Mouse (Mus musculus): ENCODE data around the gene Kpna2.
"Not testable (repeated sequence)": the region's sequence is repeated elsewhere in the genome, so short reads cannot be mapped to it uniquely, and the experiment has no call there.

The Kpna2 gene

DNA sequence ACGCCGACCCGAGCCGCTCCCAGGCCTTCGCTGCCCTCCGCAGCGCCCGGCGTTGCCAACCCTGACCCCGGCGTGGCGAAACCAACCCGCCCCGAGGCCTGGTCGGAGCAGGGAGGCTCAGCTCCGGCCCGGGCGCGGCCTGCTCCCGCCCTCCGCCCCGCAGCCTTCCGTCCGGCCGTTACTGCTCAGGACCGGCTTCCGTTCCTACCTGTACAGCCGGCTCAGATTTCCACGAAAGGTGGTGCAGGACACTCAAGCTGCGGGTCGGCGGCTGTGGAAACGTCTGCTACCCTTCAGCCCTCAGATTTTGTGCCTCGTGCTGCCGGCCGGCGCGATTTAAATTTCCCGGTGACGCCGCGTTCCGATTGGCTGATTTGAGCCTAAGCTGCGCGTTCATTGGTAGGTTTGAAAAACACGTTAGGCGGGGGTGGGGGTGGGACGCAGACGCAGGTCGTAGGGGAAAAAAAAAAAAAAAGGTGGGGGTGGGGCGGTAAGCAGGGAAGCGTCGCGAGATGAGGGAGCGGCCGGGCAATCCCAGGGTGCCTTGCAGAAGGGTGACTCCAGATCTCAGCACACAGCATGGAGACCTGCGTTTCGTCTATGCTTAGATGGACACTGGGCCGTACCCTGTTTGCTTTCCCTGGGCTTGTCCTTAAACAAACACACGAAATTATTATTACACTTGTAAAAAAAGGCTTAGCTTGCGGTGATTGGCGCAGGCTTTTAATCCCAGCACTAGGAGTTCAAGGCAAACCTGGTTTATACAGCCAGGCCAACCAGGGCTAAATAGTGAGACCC lies at the start of gene Kpna2:
Gene Kpna2 (minus strand): TSS at position 391 of the 798 bp plus-strand sequence.
- in situ Hi-C loops (cut with MboI; ENCODE audit: low sequenced_read_pairs): no loop called here

DNA sequence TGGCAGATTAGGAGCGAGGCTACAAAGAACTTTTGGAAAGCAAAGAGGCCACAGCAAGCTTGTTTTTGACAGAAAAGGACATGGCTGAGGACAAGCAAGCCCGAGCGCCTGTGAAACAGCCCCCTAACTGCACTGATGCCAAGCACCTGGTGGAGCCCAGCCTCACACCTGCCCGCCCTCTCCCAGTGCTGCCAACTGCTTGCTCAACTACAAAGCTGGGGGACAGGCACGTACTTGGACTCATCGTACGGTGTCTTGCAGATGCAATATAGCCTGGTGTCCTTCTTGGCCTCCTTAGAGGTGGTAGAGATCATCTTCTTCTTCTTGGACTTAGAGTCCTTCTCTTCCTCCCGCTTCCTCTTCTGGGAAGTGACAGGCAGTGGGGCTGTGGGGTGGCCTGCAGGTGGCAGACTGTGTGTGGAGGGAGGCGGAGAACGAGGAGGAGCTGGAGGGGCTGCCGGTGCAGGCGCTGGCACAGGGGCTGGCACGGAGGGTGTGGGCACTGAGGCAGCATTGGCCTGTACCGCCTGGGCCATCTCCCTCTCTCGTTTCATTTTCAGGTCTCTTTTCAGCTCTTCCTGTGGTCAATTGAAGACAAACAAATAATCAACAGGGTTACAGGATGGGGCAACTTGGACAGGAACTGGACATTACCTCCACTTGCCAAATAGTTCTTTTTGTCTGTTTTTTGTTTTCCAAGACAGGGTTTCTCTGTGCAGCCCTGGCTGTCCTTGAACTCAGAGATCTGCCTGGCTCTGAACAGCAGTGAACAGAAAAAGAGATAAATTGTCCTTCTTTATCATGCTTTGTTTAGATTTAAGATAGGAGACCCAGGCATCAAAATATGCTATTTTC lies 47.7 kb upstream of the Kpna2 start:
- in situ Hi-C loops (cut with MboI; ENCODE audit: low sequenced_read_pairs): no loop called here

GRCm38 (mm10) chr11:107045546-107045945 lies 46.2 kb upstream of the Kpna2 start:
- in situ Hi-C loops (cut with MboI; ENCODE audit: low sequenced_read_pairs): no loop called here

- in situ Hi-C loops (cut with MboI; ENCODE audit: low sequenced_read_pairs): no loop called here
Observed at GRCm38 (mm10) chr11:107044321-107044720, 45.0 kb upstream of the Kpna2 start.

DNA sequence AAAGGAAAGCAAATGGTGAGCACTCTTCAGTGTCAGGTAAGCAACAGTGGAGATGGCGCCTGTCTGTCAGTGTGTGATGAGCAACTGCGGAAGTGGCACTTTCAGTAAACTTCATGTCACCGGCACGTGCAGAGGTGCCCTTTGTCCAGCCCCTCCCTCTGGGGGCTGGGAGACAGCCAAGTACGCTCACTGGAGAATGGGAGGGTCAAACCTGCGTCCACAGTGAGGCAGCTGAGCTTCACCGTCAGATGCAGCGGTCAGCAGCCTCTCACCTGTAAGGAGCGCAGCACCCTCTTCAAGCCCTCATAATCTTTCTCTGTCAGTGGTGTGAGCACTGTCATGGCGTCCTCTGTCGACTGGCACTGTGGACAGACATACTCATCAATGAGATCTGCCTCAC lies 44.0 kb upstream of the Kpna2 start:
- in situ Hi-C loops (cut with MboI; ENCODE audit: low sequenced_read_pairs): no loop called here

GRCm38 (mm10) chr11:107041396-107041795 lies 42.1 kb upstream of the Kpna2 start:
- in situ Hi-C loops (cut with MboI; ENCODE audit: low sequenced_read_pairs): no loop called here

DNA sequence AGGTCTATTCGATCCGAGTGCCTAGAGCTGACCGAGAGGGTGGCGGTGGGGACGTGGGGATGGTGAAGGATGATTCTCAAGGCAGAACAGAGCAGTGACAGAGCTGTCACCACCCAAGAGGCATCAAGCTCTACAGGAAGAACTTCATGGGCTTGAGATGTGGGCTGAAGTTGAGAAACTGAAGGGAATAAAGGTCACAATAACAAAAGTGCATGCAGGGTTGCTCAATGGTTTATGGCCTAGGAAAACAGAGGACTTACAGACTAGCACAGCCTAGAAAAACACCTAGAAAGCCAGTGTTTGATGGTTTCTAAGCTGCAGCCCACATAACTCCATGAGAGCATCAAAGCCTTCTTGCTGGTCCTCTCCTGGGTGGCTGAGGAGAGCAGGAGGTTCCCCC lies 40.1 kb upstream of the Kpna2 start:
- in situ Hi-C loops (cut with MboI; ENCODE audit: low sequenced_read_pairs): no loop called here

DNA sequence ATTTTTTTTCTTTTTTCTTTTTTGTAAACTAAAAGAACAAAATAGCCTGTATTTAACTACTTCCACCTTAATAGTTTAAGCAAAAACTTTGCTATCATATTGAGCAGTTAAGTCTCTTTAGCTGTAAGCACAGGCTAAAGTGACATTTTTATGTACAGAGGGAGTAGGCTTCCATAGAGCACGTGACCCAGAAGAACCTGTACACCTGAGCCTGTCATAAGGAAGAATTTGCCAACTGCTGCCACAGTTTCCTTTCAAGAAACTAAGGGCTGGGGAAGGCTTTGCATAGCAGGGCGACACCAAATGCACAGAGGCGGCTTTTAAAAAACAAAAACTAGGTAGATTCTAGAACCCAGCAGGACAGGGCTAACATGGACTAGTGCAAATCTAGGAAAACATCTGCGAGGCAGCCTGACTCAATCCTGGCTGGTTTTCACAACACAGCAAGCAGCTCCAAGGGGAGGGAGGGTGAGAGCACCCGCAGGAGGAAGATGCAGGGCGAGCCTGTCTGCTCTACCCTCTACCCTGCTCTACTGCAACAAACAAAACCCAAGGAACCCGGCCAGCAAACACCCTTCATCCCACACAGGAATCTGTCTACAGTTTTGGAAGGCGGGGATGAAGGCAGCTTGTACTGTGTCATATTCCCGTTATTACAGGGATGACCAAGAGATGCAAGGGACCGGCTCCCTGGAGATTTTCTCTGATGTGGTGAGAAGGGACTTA lies 34.9 kb upstream of the Kpna2 start:
- in situ Hi-C loops (cut with MboI; ENCODE audit: low sequenced_read_pairs): no loop called here

- in situ Hi-C loops (cut with MboI; ENCODE audit: low sequenced_read_pairs): no loop called here
Observed at GRCm38 (mm10) chr11:107031635-107032034, 32.3 kb upstream of the Kpna2 start.

DNA sequence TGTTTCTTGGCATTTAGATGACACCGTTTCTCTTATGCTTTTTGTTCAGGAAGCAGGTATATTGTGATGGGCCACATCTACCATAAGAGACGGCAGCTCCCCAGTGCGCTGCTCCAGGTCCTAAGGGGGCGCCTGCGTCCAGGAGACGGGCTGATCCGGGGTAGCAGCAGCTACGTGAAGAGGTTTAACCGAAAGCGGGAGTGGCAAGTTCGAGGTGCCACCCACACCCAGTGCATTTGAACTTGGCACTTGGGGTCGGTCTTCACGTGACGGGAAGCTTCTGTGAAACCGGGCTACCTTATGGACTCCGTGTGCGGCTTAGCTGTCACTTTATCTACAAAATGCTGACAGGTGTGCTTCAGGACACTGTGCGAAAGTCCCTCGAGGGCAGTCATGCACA lies 30.2 kb upstream of the Kpna2 start:
- in situ Hi-C loops (cut with MboI; ENCODE audit: low sequenced_read_pairs): no loop called here

DNA sequence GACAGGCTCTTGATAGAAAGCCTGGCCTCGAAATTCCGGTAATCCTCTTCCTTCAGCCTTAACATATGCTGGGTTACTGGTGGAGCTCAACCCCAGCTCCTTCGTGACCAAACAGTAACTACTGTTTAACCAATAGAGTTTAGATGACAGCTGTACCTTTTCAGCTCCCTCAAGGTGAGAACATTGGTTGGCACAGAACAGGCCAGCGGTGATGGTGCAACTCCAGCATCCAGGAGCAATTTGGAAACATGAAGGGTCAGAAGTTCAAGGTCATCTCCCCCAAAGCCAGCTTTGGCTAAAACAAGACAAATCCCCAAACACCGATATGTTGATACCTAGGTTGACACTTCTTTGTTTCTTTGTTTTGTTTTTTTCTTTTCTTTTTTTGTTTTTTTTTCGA lies 29.4 kb upstream of the Kpna2 start:
- in situ Hi-C loops (cut with MboI; ENCODE audit: low sequenced_read_pairs): no loop called here

DNA sequence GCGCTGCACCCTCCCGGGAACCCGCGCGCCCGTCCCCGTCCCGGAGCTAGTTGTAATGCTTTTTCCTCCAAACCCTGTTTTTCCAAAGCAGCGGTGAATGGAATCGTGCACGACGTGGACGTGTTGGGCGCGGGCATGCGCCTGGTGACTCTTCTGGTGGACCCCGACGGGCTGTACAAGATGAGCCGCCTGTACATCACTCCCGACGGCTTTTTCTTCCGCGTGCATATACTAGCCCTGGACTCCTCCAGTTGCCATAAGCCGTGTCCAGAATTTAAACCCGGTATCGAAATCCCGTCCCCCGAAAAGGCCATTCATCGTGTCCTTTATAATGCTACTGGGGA lies 28.9 kb upstream of the Kpna2 start:
- in situ Hi-C loops (cut with MboI; ENCODE audit: low sequenced_read_pairs): no loop called here

- in situ Hi-C loops (cut with MboI; ENCODE audit: low sequenced_read_pairs): no loop called here
Observed at GRCm38 (mm10) chr11:107027431-107028274, 28.3 kb upstream of the Kpna2 start.

- in situ Hi-C loops (cut with MboI; ENCODE audit: low sequenced_read_pairs): no loop called here
Observed at GRCm38 (mm10) chr11:107026554-107027430, 27.5 kb upstream of the Kpna2 start.

GRCm38 (mm10) chr11:107025411-107026321 lies 26.3 kb upstream of the Kpna2 start, which contains the start of gene 1810010H24Rik:
Gene 1810010H24Rik (plus strand): TSS chr11:107025681.
- in situ Hi-C loops (cut with MboI; ENCODE audit: low sequenced_read_pairs): no loop called here

- in situ Hi-C loops (cut with MboI; ENCODE audit: low sequenced_read_pairs): no loop called here
Observed at GRCm38 (mm10) chr11:107024406-107024805, 25.1 kb upstream of the Kpna2 start.

DNA sequence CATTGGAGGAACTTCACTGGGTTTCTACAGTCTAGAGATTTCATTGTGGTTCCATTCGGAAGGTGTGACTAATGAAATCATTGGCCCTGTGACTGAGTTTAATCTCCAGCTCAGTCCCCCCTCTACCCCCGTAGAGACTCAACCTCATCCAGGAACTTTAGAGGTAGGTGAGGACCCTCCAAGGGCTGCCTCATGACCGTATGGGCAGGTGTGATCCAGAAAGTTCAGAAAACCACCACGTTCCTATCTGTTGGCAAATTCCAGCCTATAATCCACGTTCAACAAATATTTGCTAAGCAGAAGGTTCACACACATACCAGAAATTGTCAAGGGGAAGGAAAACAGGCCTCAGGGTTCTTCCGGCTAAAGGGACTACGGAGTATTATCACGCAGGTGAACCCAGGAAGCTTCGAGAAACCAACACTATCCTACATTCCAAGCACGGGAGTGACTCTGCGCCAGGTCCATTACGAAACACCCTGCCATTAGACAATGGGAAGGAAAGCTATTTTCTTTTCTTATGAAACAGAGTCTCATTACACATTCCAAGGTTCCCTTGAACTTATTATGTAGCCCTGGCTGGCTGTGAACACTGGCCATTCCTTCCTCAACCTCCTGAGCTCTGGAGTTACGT lies 22.8 kb upstream of the Kpna2 start:
- in situ Hi-C loops (cut with MboI; ENCODE audit: low sequenced_read_pairs): no loop called here

- in situ Hi-C loops (cut with MboI; ENCODE audit: low sequenced_read_pairs): not testable (repeated sequence)
Observed at GRCm38 (mm10) chr11:107019722-107020121, 20.4 kb upstream of the Kpna2 start.

Measured in CH12F3 (cell line).